Mouse (Mus musculus) small intestine, adult 2 months (tissue): ENCODE data around the gene 3100002H09Rik. TPM values are rescaled to one million over a fixed set of nuclear protein-coding genes. Genes with fewer than 3 reads are reported as not detected.

Source experiments
- H3K27ac ChIP-seq: fragments of 200-500 bp; 2 replicates; pipeline ENCODE4 v1.5.1; 2012; ENCODE audit warnings: low read depth, low read length, control low read depth, inconsistent platforms; ENCODE audit not compliant: insufficient read depth
- H3K27me3 ChIP-seq: fragments of 200-500 bp; 2 replicates; pipeline ENCODE4 v1.6.1; 2012; ENCODE audit warnings: mild to moderate bottlenecking, moderate library complexity, low read length, inconsistent platforms; ENCODE audit not compliant: control insufficient read depth, insufficient read depth
- H3K36me3 ChIP-seq: fragments of 200-500 bp; 2 replicates; pipeline ENCODE4 v1.6.1; 2012; ENCODE audit warnings: mild to moderate bottlenecking, low read length, control low read depth, inconsistent platforms; ENCODE audit not compliant: control insufficient read depth, insufficient read depth
- H3K4me1 ChIP-seq: fragments of 200-500 bp; 2 replicates; pipeline ENCODE4 v1.6.1; 2012; ENCODE audit warnings: low read length, inconsistent platforms, mixed read lengths; ENCODE audit not compliant: control insufficient read depth, insufficient read depth, insufficient read length
- H3K4me3 ChIP-seq: fragments of 200-500 bp; 2 replicates; pipeline ENCODE4 v1.5.1; 2012; ENCODE audit warnings: low read depth, mild to moderate bottlenecking, control low read depth, inconsistent platforms, low read length, moderate library complexity
- CTCF ChIP-seq: fragments of 200-500 bp; IDR thresholded peaks from 2 replicates; pipeline ENCODE4 v1.5.1; 2012; ENCODE audit warnings: low read depth, mild to moderate bottlenecking, control low read depth, inconsistent platforms, low read length, moderate library complexity, mixed read lengths; ENCODE audit not compliant: insufficient replicate concordance, insufficient read length; ENCODE audit errors: extremely low read depth
- POLR2A ChIP-seq: fragments of 200-500 bp; IDR thresholded peaks from 2 replicates; pipeline ENCODE4 v1.6.1; 2012; ENCODE audit warnings: low read depth, mild to moderate bottlenecking, control low read depth, inconsistent platforms, low read length, moderate library complexity
- WGBS: fragments of 180-500 bp; shearing (Covaris S2); methylation state at CpG from one replicate; pipeline ENCODE4 v1.1.7; 2018; 5-methylcytosine and 5-hydroxymethylcytosine counted together
- polyA plus RNA-seq: library from polyadenylated mRNA; depleted of rRNA; stranded (reverse); fragments of >200 nt; gene quantifications from 2 replicates; pipeline ENCODE4 v1.2.3, GENCODE M21; 2012

The 3100002H09Rik gene
- polyA plus RNA-seq, 1 experiment = not detected

DNA sequence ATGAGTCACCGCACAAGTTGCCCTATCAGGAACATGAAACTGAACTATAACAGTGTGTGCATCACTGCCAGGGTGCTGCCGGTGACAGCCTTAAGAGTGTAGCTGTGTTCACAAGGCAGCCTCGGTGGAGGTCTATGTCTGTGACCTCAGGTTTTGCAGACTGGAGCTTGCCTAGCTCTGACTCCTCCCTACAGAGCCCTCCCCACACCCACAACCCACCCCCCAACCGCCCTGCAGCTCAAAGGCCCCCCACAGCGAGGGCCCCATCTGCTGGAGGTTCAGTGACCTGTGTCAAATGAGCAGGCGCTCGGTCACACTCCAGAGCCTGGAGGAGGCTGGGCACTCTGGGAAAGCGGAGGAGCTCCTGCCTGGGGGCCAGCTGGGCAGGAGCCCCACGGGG is 42.3 kb upstream of the 3100002H09Rik start:
- H3K4me1 ChIP-seq = peaks cover 7% of the 10 kb centered on the region; the same call in 1 of the 2 replicates
- peaks cover 39% of the 10 kb centered on the region for H3K27me3 ChIP-seq
- H3K36me3 ChIP-seq = no peaks in the 10 kb centered on the region
- no peak overlapping the region for H3K4me3 ChIP-seq
- 9% methylated on average over 9 of the region's 9 CpGs for WGBS
- no peak overlapping the region for H3K27ac ChIP-seq
- TF ChIP-seq CTCF = no peak
- no peak for TF ChIP-seq POLR2A

GRCm38 (mm10) chr4:124647909-124648308 is 37.3 kb upstream of the 3100002H09Rik start:
- no peak for TF ChIP-seq POLR2A
- TF ChIP-seq CTCF = no peak
- Histone ChIP-seq H3K36me3 (no peaks in the 10 kb centered on the region), H3K4me1 (peaks cover 16% of the 10 kb centered on the region), H3K4me3 (no peak overlapping the region), H3K27me3 (peaks cover 4% of the 10 kb centered on the region; the same call in 1 of the 2 replicates), H3K27ac (no peak overlapping the region)
- 64% methylated on average over 5 of the region's 5 CpGs for WGBS

DNA sequence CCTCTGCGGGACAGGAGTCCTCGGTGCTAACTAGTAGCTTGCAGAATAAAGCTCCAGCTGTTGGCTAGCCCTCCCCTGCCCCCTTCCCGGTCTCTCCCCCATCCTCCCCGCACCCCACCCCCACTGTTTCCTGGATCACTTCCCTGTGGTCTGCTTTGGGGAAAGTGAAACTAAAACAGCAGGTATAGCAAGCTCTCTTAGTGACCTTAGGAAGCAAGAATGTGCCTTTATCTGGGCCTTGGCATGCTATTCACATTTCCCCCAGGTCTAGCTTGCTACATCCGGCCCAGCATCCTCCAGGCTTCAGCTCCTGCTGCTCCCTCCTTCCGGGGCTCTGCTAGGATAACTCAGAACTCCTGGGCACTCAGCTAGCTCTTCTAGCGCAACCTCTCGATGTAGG is 36.0 kb upstream of the 3100002H09Rik start:
- Histone ChIP-seq H3K36me3 (no peaks in the 10 kb centered on the region), H3K4me3 (peak overlapping the region; percentile 18; the same call in 1 of the 2 replicates), H3K27me3 (no peaks in the 10 kb centered on the region), H3K4me1 (peaks cover 16% of the 10 kb centered on the region), H3K27ac (no peak overlapping the region)
- WGBS = 15% methylated on average over 8 of the region's 8 CpGs
- TF ChIP-seq POLR2A (no peak), CTCF (no peak)

DNA sequence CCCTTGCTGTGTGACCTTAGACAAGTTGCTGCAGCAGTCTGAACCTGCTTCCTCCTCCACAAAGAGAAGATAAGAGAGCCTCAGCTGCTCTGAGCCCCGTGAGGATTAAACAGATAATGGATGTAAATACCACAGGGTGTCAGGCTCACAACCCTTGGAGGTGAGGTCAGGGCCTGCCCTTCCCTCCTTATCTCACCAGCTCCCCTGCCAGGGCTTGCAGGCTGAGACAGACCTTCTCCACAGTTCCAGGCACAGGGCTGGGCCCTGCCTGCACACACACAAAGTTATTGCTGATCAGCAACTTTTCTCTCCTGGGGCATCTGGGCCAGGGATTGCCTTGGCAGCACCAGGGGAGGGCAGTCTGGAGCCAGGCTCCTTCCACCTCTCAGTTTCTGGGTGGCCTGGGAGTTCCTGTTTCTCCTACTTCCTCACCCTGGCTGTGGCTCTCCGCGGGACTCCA is 34.4 kb upstream of the 3100002H09Rik start:
- WGBS = 9% methylated on average over 3 of the region's 3 CpGs
- H3K27me3 ChIP-seq = no peaks in the 10 kb centered on the region
- no peak for TF ChIP-seq CTCF
- no peak for TF ChIP-seq POLR2A
- peaks cover 16% of the 10 kb centered on the region for H3K4me1 ChIP-seq
- H3K36me3 ChIP-seq = no peaks in the 10 kb centered on the region
- H3K27ac ChIP-seq = no peak overlapping the region
- H3K4me3 ChIP-seq = no peak overlapping the region

- no peaks in the 10 kb centered on the region for H3K36me3 ChIP-seq
- WGBS = 79% methylated on average over 9 of the region's 9 CpGs
- peaks cover 16% of the 10 kb centered on the region for H3K4me1 ChIP-seq
- H3K27me3 ChIP-seq = no peaks in the 10 kb centered on the region
- no peak overlapping the region for H3K27ac ChIP-seq
- TF ChIP-seq POLR2A = no peak
- TF ChIP-seq CTCF = no peak
- H3K4me3 ChIP-seq = no peak overlapping the region
Observed at GRCm38 (mm10) chr4:124643859-124644258, 33.3 kb upstream of the 3100002H09Rik start.

GRCm38 (mm10) chr4:124639715-124640114 is 29.1 kb upstream of the 3100002H09Rik start:
- TF ChIP-seq POLR2A (no peak), CTCF (no peak)
- Histone ChIP-seq H3K36me3 (no peaks in the 10 kb centered on the region), H3K4me1 (no peaks in the 10 kb centered on the region; the same call in 1 of the 2 replicates), H3K4me3 (no peak overlapping the region), H3K27ac (no peak overlapping the region), H3K27me3 (no peaks in the 10 kb centered on the region)
- WGBS = 28% methylated on average over 12 of the region's 12 CpGs

- no peak overlapping the region for H3K4me3 ChIP-seq
- TF ChIP-seq CTCF = no peak
- TF ChIP-seq POLR2A = no peak
- no peak overlapping the region for H3K27ac ChIP-seq
- H3K27me3 ChIP-seq = no peaks in the 10 kb centered on the region
- no peaks in the 10 kb centered on the region for H3K4me1 ChIP-seq
- no peaks in the 10 kb centered on the region for H3K36me3 ChIP-seq
- WGBS = 5% methylated on average over 9 of the region's 9 CpGs
Observed at GRCm38 (mm10) chr4:124633281-124633680, 22.7 kb upstream of the 3100002H09Rik start.
